Mouse (Mus musculus) adrenal gland, adult (tissue): Measurements from ENCODE around the gene Nkapd1.
A peak's percentile ranks its signal among the peaks of the same experiment; 100 is the strongest.
"Not testable (repeated sequence)": the region's sequence is repeated elsewhere in the genome, so short reads cannot be mapped to it uniquely, and the experiment has no call there.

Source experiments
- DNase-seq, 2 experiments: peaks; one replicate each; pipeline ENCODE4 v3.0.0; 2022 to 2023; ENCODE audit warnings: low spot score in 1 of 2; ENCODE audit not compliant: inconsistent age in 2 of 2

Gene Nkapd1

GRCm38 (mm10) chr9:50616766-50617603 is at the start of gene Nkapd1, which contains the start of gene Pih1d2:
Gene Nkapd1, minus strand, starts transcription at chr9:50617464.
Gene Pih1d2, plus strand, starts transcription at chr9:50617321.
- DNase-seq: peak; percentile 91 to 98

- DNase-seq: no peak
Observed at GRCm38 (mm10) chr9:50666442-50666841, 49.2 kb upstream of the Nkapd1 start.

- DNase-seq: no peak
Observed at GRCm38 (mm10) chr9:50664826-50665225, 47.6 kb upstream of the Nkapd1 start.

DNA sequence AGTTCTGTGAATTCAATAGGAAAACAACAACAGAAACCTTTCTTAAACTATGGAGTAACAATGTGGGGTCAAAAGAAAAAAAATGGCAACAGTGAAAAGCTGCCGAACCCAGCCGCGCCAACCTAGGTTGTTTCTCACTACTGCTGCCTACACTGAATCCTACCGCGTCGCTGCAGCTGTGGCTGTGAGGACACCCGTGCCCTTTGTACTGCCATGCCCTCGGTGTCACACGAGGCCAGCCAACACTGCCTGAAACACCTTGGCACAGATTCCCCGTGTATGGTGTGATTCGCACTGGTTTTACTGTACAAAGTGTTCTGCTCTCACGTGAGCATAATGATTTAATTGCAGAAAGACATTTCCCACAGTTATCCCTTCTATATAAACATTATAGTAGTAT is 43.2 kb upstream of the Nkapd1 start:
- peak; percentile 41 to 79 for DNase-seq

DNA sequence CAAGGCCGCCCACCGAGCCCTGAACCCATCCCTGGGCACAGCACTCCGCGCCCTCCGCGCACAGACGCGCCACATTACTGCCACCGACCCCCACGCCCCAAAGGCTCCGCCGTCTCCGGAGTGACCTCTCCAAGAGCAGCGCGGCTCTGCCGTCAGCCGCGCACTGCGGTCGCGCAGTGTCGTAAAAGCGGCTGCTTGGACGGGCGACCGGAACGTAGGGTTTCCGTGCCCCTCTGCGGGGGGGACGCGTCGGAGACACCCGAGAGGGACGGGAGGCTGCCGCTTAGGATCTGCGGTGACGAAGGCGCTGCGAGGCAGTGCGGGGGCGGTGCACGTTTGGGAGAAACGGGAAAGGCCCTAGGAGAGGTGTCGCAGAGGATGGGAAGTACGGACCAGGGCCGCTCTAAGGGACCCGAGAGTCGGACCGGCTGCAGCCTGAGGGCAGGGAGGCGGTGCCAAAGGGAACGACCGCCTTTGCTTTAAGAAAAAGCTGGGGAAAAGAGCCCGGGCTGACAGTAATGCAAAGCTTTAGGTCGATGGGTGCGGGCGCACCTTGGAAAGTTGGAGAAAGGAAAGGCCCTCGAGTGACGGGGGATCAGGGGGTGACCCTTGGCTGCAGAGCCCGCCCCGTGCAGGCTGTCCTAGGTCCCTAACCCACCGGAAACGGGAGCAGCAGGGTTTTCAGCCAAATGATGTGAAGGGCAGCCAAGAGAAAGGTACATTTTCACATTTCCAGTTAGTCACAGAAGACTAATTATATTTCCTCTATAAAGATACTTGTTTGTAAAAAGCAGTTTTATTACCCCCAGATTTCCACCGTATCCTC is 42.3 kb upstream of the Nkapd1 start, which contains the start of gene Dlat:
Dlat (minus strand) TSS at position 389 of the 826 bp plus-strand sequence.
- peak; percentile 91 to 96 for DNase-seq

DNA sequence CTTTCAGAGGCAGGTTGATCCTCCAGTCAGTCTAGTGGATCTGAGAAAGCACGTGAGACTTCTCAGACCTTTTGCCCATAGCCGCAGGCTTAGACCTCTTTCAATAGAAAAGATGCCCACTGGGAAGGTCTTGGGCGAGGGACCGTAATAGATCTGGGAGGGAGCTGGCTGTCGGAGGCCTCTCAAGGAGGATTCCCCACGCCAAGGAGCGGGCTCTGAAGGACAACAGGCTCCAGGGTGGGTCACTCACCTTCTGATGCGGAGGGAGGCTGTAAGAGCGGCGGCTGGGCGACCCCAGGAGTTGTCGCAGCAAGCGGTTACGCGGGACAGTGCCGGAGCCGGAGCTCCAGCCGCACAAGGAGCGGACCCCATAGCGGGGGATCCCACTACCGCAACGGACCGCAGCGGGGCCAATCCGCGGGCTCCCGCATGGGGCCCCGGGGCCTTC is 41.7 kb upstream of the Nkapd1 start:
- DNase-seq: no peak

DNA sequence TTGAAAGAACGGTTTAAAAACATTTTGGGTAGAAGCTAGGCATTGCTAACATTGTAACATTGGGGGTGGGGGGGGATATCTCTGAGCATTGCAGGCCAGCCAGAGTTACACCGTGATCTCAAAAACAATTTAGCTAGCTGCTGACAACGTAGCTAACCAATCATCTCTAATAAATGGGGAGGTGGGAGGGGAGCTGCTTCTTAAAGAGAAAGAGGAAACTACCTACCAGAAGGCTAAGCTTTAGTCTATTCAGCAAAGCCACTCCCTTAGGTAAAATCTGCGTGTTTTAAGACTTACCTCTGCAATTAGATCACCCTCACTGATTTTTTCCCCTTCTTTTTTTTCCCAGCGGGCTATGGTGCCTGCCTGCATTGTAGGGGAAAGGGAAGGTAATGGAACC is 41.1 kb upstream of the Nkapd1 start:
- DNase-seq: no peak

- no peak for DNase-seq
Observed at GRCm38 (mm10) chr9:50650503-50650902, 33.2 kb upstream of the Nkapd1 start.

GRCm38 (mm10) chr9:50646826-50647370 is 29.6 kb upstream of the Nkapd1 start:
- no peak for DNase-seq

DNA sequence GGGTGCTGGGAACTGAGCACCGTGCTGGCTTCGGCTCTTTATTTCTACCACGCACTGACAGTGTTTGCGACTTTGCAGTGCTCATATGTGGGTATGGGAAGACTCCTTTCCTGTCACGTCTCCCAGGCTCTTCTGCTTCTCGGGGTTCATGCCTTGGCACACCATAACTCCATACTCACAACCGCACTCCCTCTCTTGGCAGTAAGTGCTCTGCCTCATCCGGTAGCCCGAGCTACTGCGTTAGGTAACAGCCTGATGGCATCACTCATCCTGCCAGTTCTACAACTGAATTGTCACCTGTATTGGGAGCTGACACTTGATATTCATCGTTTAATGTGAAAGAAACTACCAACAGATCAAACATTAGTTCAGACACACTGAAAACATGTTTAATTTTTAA is 17.0 kb upstream of the Nkapd1 start:
- no peak for DNase-seq

GRCm38 (mm10) chr9:50633059-50633458 is 15.8 kb upstream of the Nkapd1 start:
- DNase-seq: no peak

- DNase-seq: no peak
Observed at GRCm38 (mm10) chr9:50632016-50632688, 14.9 kb upstream of the Nkapd1 start.

DNA sequence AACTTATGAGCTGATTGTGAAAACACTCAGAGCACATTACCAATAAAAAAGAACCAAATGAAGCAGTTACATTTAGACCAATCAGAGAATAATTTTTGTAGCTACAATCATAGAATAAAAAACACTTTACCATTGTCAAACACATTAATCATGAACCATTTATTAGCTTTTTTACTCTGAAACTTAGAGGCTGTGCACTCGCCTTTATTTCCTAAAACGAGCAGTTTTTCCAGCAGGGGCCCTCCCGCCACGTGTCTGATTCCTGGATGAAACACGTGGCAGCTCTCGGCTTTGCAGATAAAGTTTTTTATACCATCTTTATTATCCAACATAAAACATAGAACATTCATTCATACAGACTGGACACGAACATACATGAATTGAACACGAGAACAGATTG is 13.6 kb upstream of the Nkapd1 start:
- DNase-seq: not testable (repeated sequence)

GRCm38 (mm10) chr9:50617794-50618330 is 598 bp upstream of the Nkapd1 start:
- no peak for DNase-seq

DNA sequence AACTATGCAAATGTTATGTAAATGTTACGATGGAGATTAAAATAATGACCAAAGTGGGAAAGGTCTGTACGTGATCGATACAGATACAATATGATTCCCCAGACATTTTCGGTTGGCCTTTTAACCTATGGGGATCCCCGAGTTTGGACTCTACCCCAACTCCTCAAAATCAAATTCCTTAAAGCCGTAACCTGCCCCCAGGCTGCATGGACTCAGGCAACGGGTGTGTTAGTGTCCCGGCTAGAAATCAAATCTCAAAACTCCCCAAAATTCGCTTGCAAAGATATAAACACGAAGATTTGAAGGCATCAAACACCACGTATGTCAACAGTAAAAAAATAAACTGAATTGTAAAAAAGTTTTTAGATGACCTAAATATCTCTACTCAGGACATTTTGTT is 1.1 kb downstream of the Nkapd1 start:
- no peak for DNase-seq

DNA sequence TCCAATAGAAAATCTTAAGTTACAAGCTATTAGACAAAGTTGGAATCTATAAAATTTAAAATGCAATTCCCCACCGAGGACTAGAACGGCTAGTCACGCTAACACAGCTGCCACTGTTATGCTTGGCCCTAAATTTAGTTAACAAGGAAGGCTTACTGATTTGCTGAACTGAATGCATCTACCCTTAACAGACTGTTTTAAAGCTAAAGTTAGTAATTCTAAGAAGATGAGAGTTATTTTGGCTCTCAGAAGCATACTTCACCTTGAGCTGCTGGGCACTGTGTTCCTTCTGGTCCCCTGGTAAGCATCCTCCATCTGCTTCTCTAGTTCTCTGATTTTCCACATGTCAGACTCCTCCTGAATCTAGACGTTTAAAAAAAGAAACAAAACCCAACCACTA is 5.1 kb downstream of the Nkapd1 start:
- DNase-seq: no peak

DNA sequence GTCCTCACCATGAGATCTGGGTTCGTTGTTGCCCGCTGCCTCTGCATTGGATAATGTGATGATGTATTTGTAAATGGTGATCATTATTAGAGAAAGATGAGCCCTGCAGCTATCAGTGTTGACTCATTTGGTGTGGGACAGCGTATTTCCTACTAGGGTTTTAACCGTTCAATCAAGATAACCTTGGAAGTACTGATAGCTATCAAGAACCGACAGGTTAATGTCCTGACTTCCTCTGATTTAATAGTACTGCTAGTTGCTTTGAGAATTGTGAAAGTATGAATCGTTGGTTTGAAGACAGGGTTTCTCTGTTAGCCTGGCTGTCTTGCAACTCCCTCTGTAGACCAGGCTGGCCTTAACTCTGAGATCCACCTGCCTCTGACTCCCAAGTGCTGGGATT is 12.9 kb downstream of the Nkapd1 start:
- DNase-seq: no peak

- DNase-seq: no peak
Observed at GRCm38 (mm10) chr9:50603998-50604324, 13.3 kb downstream of the Nkapd1 start.

GRCm38 (mm10) chr9:50603189-50603997 is 13.9 kb downstream of the Nkapd1 start, which contains the start of the genes Sdhd and Timm8b:
Gene Sdhd, minus strand, starts transcription at chr9:50603812.
Gene Timm8b, plus strand, starts transcription at chr9:50603910.
- DNase-seq: peak; percentile 95 to 98
